Comparison of ENCODE assay signal across 9 mouse cellular contexts in the genomic region with DNA sequence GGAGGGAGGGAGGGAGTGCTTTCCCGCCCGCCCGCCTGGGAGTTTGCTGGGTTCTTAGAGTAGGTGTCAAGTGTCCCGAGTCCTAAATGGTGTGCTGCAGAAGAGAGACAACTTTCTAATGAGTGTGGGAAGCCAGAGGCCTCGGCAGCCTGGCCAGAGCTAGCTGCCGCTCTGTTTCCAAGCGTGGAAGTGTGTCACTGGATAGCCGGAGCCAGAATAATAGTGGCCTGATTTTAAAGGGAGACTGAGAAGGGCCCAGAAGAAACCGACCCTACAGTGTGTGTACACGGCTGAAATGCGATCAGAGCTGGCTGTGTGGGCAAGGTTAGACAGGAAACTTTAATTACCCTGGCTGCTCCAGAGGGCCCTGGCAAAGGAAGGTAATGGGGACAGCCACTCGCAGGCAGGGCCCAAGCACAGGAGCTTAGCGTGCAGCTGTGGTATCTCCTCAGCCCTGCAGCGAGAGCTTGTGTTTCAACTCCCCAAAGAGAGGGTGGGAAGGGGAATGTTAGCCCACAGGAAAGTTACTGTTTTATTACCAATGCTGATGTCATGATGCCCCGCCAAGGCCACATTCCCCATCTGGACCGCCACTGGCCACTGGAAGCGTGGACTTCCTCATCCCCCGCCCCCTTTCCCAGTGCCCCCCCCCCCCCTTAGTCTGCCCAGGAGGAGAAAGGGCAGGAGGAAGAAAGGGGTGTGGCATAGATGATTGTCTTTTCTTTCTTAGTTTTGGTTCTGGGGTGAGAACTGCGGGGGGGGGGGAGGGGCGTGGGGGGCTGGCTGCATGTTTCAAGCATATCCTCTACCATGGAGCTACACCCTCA. TPM values are rescaled to one million over a fixed set of nuclear protein-coding genes. Genes with fewer than 3 reads are reported as not detected.
DNase-seq lines count a peak whose midpoint lies in the region; ATAC-seq and TF ChIP-seq lines count a peak whose summit lies in the region.
"Had no signal": no experiment of that assay in that cellular context is flagged by ENCODE, and none has a peak within 500 bp of the region (broad histone marks: within the 10 kb centered on the region; RNA-seq: fewer than 3 reads in every experiment).

No protein-coding gene starts in this region.

- WGBS in intestine, postnatal 0 days = 32% methylated on average over 18 of the region's 20 CpGs
- WGBS in stomach, embryonic 16.5 days = 18% methylated on average over 19 of the region's 20 CpGs

- TF ChIP-seq CTCF in intestine, postnatal 0 days (IDR thresholded peaks at IDR 0.05; ENCODE audit: low read depth) = no peak

- no peak overlapping the region for H3K9ac ChIP-seq in intestine, postnatal 0 days (ENCODE audit: low read depth, low read length)
- no peak overlapping the region for H3K9ac ChIP-seq in stomach, embryonic 16.5 days (ENCODE audit: low read length)
- H3K9ac ChIP-seq: liver, embryonic 14.5 days had no signal

- H3K9me3 ChIP-seq in intestine, postnatal 0 days (ENCODE audit: control insufficient read depth) = no peaks in the 10 kb centered on the region
- H3K9me3 ChIP-seq in stomach, embryonic 16.5 days (replicated peaks; ENCODE audit: control insufficient read depth, low read length) = no peaks in the 10 kb centered on the region

- 0 out of 2 replicates have a peak overlapping the region, but pooled peaks have one; percentile 21 for H3K4me2 ChIP-seq in intestine, postnatal 0 days (replicated peaks; ENCODE audit: low read depth)
- no peak overlapping the region; the same call in 1 of the 2 replicates for H3K4me2 ChIP-seq in stomach, embryonic 16.5 days (ENCODE audit: low read depth, low read length)

- H3K27me3 ChIP-seq in intestine, postnatal 0 days (replicated peaks; ENCODE audit: control insufficient read depth, insufficient read depth, low read length) = peaks cover 15% of the 10 kb centered on the region
- peaks cover 15% of the 10 kb centered on the region for H3K27me3 ChIP-seq in stomach, embryonic 16.5 days (ENCODE audit: control insufficient read depth, insufficient read depth, low read length)

- no peak for ATAC-seq in intestine, postnatal 0 days
- no peak for ATAC-seq in stomach, embryonic 16.5 days (ENCODE audit: insufficient read depth, low FRiP score)

- no peaks in the 10 kb centered on the region for H3K36me3 ChIP-seq in intestine, postnatal 0 days (ENCODE audit: control insufficient read depth, insufficient read depth)
- no peaks in the 10 kb centered on the region for H3K36me3 ChIP-seq in stomach, embryonic 16.5 days (ENCODE audit: control insufficient read depth, insufficient read depth, low read length)

- no peaks in the 10 kb centered on the region; the same call in 1 of the 2 replicates for H3K4me1 ChIP-seq in intestine, postnatal 0 days (replicated peaks; ENCODE audit: control insufficient read depth, insufficient read depth, low read length)
- peaks cover 5% of the 10 kb centered on the region; the same call in 1 of the 2 replicates for H3K4me1 ChIP-seq in stomach, embryonic 16.5 days (ENCODE audit: control insufficient read depth, insufficient read depth, low read length)

- DNase-seq in adrenal gland, adult (ENCODE audit: inconsistent age in 2 of 2, low spot score in 1 of 2) = peak; percentile 61 to 81
- no peak for DNase-seq in adrenal gland, postnatal 4 days (ENCODE audit: low spot score in 2 of 2)
- peak; percentile 41 for DNase-seq in adrenal gland, postnatal 25 days
- DNase-seq in gastrocnemius, postnatal 10 days = peak; percentile 51
- DNase-seq in left cerebral cortex, postnatal 36 days (ENCODE audit: low spot score in 2 of 2) = no peak
- DNase-seq in thymus, postnatal 36 days = no peak

- intact Hi-C loops in left cerebral cortex, postnatal 36 days (cut with DNase I) = no loop called here

- H3K4me3 ChIP-seq in intestine, postnatal 0 days (ENCODE audit: low read depth, low read length) = no peak overlapping the region
- no peak overlapping the region for H3K4me3 ChIP-seq in stomach, embryonic 16.5 days (replicated peaks; ENCODE audit: low read length)

- H3K27ac ChIP-seq in intestine, postnatal 0 days (ENCODE audit: low read depth, low read length) = no peak overlapping the region
- H3K27ac ChIP-seq in stomach, embryonic 16.5 days (ENCODE audit: low read length) = peak overlapping the region; percentile 27; the same call in 1 of the 2 replicates
- H3K27ac ChIP-seq: liver, embryonic 14.5 days had no signal

RNA-seq across cellular contexts. Expression of gene Efhd1, which starts 6.7 kb away (rescaled TPM):
- total RNA-seq in adrenal gland, postnatal 4 days (2021) = 100 to 1,000 TPM; 201 to 207 TPM
- total RNA-seq in adrenal gland, postnatal 25 days (2021) = 310 and 340 TPM in 2 replicates
- total RNA-seq in gastrocnemius, postnatal 10 days (2021) = 10 to 100 TPM; 14.8 to 16.2 TPM
- 2.1 and 3.0 TPM in 2 replicates for polyA plus RNA-seq in intestine, postnatal 0 days (2015; fragmentation: Nextera tagmentation; extraction: Ambion mirVana)
- 0.46 and 0.54 TPM in 2 replicates for polyA plus RNA-seq in stomach, embryonic 16.5 days (2015; fragmentation: Nextera tagmentation; extraction: Ambion mirVana)
- total RNA-seq in left cerebral cortex, postnatal 36 days (2021) = 10 to 100 TPM; 10.9 to 16.4 TPM
- polyA plus RNA-seq: liver, embryonic 14.5 days had no signal

RNA-seq across cellular contexts. Expression of gene Gigyf2, which starts 55.9 kb away (rescaled TPM):
- 10 to 100 TPM; 73.9 to 84.0 TPM for total RNA-seq in adrenal gland, postnatal 4 days (2021)
- 94.6 and 114 TPM in 2 replicates for total RNA-seq in adrenal gland, postnatal 25 days (2021)
- total RNA-seq in gastrocnemius, postnatal 10 days (2021) = 10 to 100 TPM; 41.6 to 47.5 TPM
- polyA plus RNA-seq in intestine, postnatal 0 days (2015; fragmentation: Nextera tagmentation; extraction: Ambion mirVana) = 21.0 and 21.4 TPM in 2 replicates
- polyA plus RNA-seq in stomach, embryonic 16.5 days (2015; fragmentation: Nextera tagmentation; extraction: Ambion mirVana) = 43.1 and 47.0 TPM in 2 replicates
- total RNA-seq in left cerebral cortex, postnatal 36 days (2021) = 100 to 1,000 TPM; 106 to 121 TPM

RNA-seq across cellular contexts. Expression of gene Eif4e2, which starts 57.1 kb away (rescaled TPM):
- total RNA-seq in adrenal gland, postnatal 4 days (2021) = 100 to 1,000 TPM; 107 to 109 TPM
- total RNA-seq in adrenal gland, postnatal 25 days (2021) = 89.9 and 96.0 TPM in 2 replicates
- total RNA-seq in gastrocnemius, postnatal 10 days (2021) = 10 to 100 TPM; 66.3 to 70.8 TPM
- polyA plus RNA-seq in intestine, postnatal 0 days (2015; fragmentation: Nextera tagmentation; extraction: Ambion mirVana) = 175 and 179 TPM in 2 replicates
- 147 and 150 TPM in 2 replicates for polyA plus RNA-seq in stomach, embryonic 16.5 days (2015; fragmentation: Nextera tagmentation; extraction: Ambion mirVana)
- total RNA-seq in left cerebral cortex, postnatal 36 days (2021) = 10 to 100 TPM; 55.5 to 63.1 TPM

Comparison
In these comparisons a context has a peak if more than half of its experiments do, and no peak if none do; other contexts are left out.
1. DNase-seq: peak in adrenal gland, adult (2 of 2), adrenal gland, postnatal 25 days (single experiment) and gastrocnemius, postnatal 10 days (single experiment); none in adrenal gland, postnatal 4 days (0 of 2), left cerebral cortex, postnatal 36 days (0 of 2) and thymus, postnatal 36 days (0 of 2).
2. RNA of gene Efhd1, which starts 6.7 kb away (total RNA-seq): 310 to 340 TPM in adrenal gland, postnatal 25 days and 201 to 207 TPM in adrenal gland, postnatal 4 days; 10.9 to 16.4 TPM in left cerebral cortex, postnatal 36 days and 14.8 to 16.2 TPM in gastrocnemius, postnatal 10 days; every median in the first group is over 10 times any median in the second.